Mouse (Mus musculus) midbrain, embryonic 14.5 days (tissue): ENCODE measurements around the gene Gper1. TPM values are rescaled to one million over a fixed set of nuclear protein-coding genes. Genes with fewer than 3 reads are reported as not detected.
"Not testable (repeated sequence)": the region's sequence is repeated elsewhere in the genome, so short reads cannot be mapped to it uniquely, and the experiment has no call there.

Experiments used
- ATAC-seq: fragments of 200-750 bp; cut with Nextera tagmentation; 2 replicates; pipeline ENCODE4 v1.8.0; 2017; ENCODE audit warnings: moderate number of reproducible peaks, moderate library complexity; ENCODE audit not compliant: low FRiP score, low TSS enrichment
- DNase-seq: peaks from one replicate; pipeline ENCODE4 v3.0.0-alpha.2; 2015
- H3K27ac ChIP-seq: fragments of 300-500 bp; sonication (generic); replicated peaks from 2 replicates; pipeline ENCODE4 v1.5.1; 2014; ENCODE audit warnings: mild to moderate bottlenecking, low read depth, low read length, moderate library complexity
- H3K27me3 ChIP-seq: fragments of 300-500 bp; sonication (generic); 2 replicates; pipeline ENCODE4 v1.6.1; 2014; ENCODE audit warnings: low read length, control low read depth, mixed read lengths; ENCODE audit not compliant: control insufficient read depth, insufficient read depth
- H3K36me3 ChIP-seq: fragments of 300-500 bp; sonication (generic); 2 replicates; pipeline ENCODE4 v1.6.1; 2014; ENCODE audit warnings: low read length, control low read depth; ENCODE audit not compliant: control insufficient read depth, insufficient read depth
- H3K4me1 ChIP-seq: fragments of 300-500 bp; sonication (generic); 2 replicates; pipeline ENCODE4 v1.6.1; 2014; ENCODE audit warnings: mild to moderate bottlenecking, antibody characterized with exemption, low read length, control low read depth; ENCODE audit not compliant: control insufficient read depth, insufficient read depth
- H3K4me2 ChIP-seq: fragments of 300-500 bp; sonication (generic); 2 replicates; pipeline ENCODE4 v1.6.1; 2014; ENCODE audit warnings: mild to moderate bottlenecking, low read length, moderate library complexity
- H3K4me3 ChIP-seq: fragments of 300-500 bp; sonication (generic); replicated peaks from 2 replicates; pipeline ENCODE4 v1.5.1; 2014; ENCODE audit warnings: low read depth, low read length
- H3K9ac ChIP-seq: fragments of 300-500 bp; sonication (generic); replicated peaks from 2 replicates; pipeline ENCODE4 v1.6.1; 2014; ENCODE audit warnings: mild to moderate bottlenecking, low read length, moderate library complexity
- H3K9me3 ChIP-seq: fragments of 300-500 bp; sonication (generic); 2 replicates; pipeline ENCODE4 v1.6.1; 2016; ENCODE audit warnings: low read length, control low read depth, mixed read lengths; ENCODE audit not compliant: control insufficient read depth
- WGBS: fragments of 180-500 bp; shearing (Covaris S2); extraction: QIAGEN DNeasy Blood & Tissue Kit; methylation state at CpG from one replicate; pipeline ENCODE4 v1.1.7; 2014; 5-methylcytosine and 5-hydroxymethylcytosine counted together
- polyA plus RNA-seq: library from polyadenylated mRNA; unstranded; fragments of >200 nt; fragmentation: Nextera tagmentation; extraction: Ambion mirVana; gene quantifications from 2 replicates; pipeline ENCODE4 v1.2.1, GENCODE M21; 2014

Gper1 gene
- polyA plus RNA-seq, 1 experiment from 2014 or later, result 9.6 TPM

GRCm38 (mm10) chr5:139388694-139389675, 34.0 kb upstream of the Gper1 start:
- H3K27me3 ChIP-seq, result no peaks in the 10 kb centered on the region
- WGBS, result 80% methylated on average over 17 of the region's 17 CpGs
- H3K4me2 ChIP-seq, result no peak overlapping the region
- no peaks in the 10 kb centered on the region for H3K4me1 ChIP-seq
- ATAC-seq (no peak), DNase-seq (no peak)
- H3K4me3 ChIP-seq, result no peak overlapping the region
- H3K9me3 ChIP-seq, result no peaks in the 10 kb centered on the region
- H3K27ac ChIP-seq, result 0 out of 2 replicates have a peak overlapping the region, but pooled peaks have one; percentile 49
- no peak overlapping the region for H3K9ac ChIP-seq
- no peaks in the 10 kb centered on the region for H3K36me3 ChIP-seq

- Histone ChIP-seq H3K4me1 (no peaks in the 10 kb centered on the region), H3K36me3 (no peaks in the 10 kb centered on the region), H3K9me3 (no peaks in the 10 kb centered on the region), H3K4me2 (no peak overlapping the region), H3K4me3 (no peak overlapping the region), H3K27me3 (no peaks in the 10 kb centered on the region), H3K27ac (0 out of 2 replicates have a peak overlapping the region, but pooled peaks have one; percentile 13), H3K9ac (no peak overlapping the region)
- 61% methylated on average over 6 of the region's 6 CpGs for WGBS
- ATAC-seq (no peak; the same call in 1 of the 2 replicates), DNase-seq (no peak)
Measured at GRCm38 (mm10) chr5:139389676-139390061, 33.3 kb upstream of the Gper1 start.

DNA sequence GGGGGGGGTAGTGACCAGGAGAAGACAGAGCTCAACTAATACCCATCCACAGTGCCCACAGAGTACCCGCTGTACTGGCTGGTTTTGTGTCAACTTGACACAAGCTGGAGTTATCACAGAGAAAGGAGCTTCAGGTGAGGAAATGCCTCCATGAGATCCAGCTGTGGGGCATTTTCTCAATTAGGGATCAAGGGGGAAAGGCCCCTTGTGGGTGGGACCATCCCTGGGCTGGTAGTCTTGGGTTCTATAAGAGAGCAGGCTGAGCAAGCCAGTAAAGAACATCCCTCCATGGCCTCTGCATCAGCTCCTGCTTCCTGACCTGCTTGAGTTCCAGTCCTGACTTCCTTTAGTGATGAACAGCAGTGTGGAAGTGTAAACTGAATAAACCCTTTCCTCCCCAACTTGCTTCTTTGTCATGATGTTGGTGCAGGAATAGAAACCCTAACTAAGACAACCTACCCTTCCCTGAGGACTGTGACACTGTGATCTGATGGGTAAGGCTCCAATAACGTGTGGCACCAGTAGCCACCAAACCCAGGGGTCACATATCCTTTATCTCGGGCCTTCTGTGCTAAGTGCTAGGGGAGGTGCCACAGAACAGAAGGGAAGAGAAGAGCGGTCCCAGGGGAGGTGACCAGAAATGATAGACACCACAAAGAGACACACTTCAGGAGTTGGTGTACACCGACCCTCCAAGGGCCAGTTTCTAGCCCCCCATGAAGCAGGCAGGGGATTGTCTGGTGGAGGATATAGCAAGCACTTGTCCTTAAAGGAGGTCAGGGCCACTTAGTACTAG, 32.4 kb upstream of the Gper1 start:
- not testable (repeated sequence) for H3K4me1 ChIP-seq, H3K9ac ChIP-seq, H3K4me2 ChIP-seq, H3K4me3 ChIP-seq, ATAC-seq, H3K36me3 ChIP-seq, H3K9me3 ChIP-seq, H3K27ac ChIP-seq, DNase-seq, H3K27me3 ChIP-seq
- 86% methylated on average over 5 of the region's 5 CpGs for WGBS

- Histone ChIP-seq H3K9me3 (no peaks in the 10 kb centered on the region), H3K27ac (no peak overlapping the region), H3K36me3 (no peaks in the 10 kb centered on the region), H3K4me3 (no peak overlapping the region), H3K9ac (no peak overlapping the region), H3K4me2 (no peak overlapping the region), H3K27me3 (no peaks in the 10 kb centered on the region), H3K4me1 (no peaks in the 10 kb centered on the region)
- 77% methylated on average over 11 of the region's 11 CpGs for WGBS
- DNase-seq (no peak), ATAC-seq (no peak)
Measured at GRCm38 (mm10) chr5:139391309-139391990, 31.5 kb upstream of the Gper1 start.

- WGBS, result 94% methylated on average over 37 of the region's 37 CpGs
- Histone ChIP-seq H3K9ac (no peak overlapping the region), H3K27ac (no peak overlapping the region), H3K27me3 (no peaks in the 10 kb centered on the region), H3K4me1 (no peaks in the 10 kb centered on the region), H3K9me3 (no peaks in the 10 kb centered on the region), H3K4me3 (no peak overlapping the region), H3K36me3 (no peaks in the 10 kb centered on the region), H3K4me2 (no peak overlapping the region)
- DNase-seq (no peak), ATAC-seq (no peak)
Measured at GRCm38 (mm10) chr5:139392219-139393196, 30.4 kb upstream of the Gper1 start.

DNA sequence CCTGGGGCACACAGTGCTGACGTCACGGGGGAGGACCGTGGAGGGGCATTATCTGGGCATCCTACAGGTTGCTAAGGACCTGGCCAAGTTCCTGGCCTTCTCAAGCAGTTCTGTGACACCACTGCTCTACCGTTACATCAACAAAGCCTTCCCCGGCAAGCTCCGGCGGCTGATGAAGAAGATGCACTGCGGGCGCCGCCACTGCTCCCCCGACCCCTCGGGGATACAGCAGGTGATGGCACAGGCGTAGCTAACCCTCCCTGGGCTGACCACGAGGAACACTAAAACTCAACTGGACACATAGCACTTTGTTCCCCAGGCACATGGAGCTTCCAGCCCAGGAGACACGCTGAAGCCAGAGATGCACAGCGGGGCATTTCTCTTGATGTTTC, 29.8 kb upstream of the Gper1 start:
- no peaks in the 10 kb centered on the region for H3K9me3 ChIP-seq
- no peak for DNase-seq
- H3K36me3 ChIP-seq, result no peaks in the 10 kb centered on the region
- H3K27me3 ChIP-seq, result no peaks in the 10 kb centered on the region
- no peak overlapping the region for H3K27ac ChIP-seq
- H3K4me1 ChIP-seq, result no peaks in the 10 kb centered on the region
- ATAC-seq, result no peak
- WGBS, result 86% methylated on average over 16 of the region's 16 CpGs
- H3K9ac ChIP-seq, result no peak overlapping the region
- H3K4me3 ChIP-seq, result no peak overlapping the region
- no peak overlapping the region for H3K4me2 ChIP-seq

DNA sequence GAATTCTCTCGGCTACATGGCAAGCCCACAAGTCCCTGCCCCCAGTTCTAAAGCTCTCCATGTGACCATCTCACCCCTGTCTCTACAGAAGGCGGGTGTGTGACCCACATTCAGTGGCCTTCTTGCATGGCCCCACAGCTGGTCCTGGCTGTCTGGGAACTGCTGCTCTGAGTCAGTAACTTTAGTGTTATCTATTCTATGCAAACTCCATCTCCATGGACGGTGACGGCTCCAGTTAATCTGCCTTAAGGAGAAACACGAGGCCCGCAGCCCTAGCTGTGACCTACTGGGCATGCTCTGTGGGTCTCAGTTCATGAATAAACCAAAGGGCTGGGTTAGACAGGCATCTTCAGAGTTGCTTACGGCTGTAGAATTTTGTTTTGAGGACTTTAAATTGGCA, 28.6 kb upstream of the Gper1 start:
- DNase-seq, result no peak
- WGBS, result 50% methylated on average over 7 of the region's 7 CpGs
- H3K36me3 ChIP-seq, result no peaks in the 10 kb centered on the region

More for the DNA sequence above, 28.6 kb upstream of the Gper1 start:
- Histone ChIP-seq H3K9me3 (no peaks in the 10 kb centered on the region), H3K27ac (no peak overlapping the region), H3K4me1 (no peaks in the 10 kb centered on the region), H3K27me3 (no peaks in the 10 kb centered on the region), H3K9ac (no peak overlapping the region), H3K4me2 (no peak overlapping the region), H3K4me3 (no peak overlapping the region)
- no peak for ATAC-seq
